Mouse (Mus musculus) hindbrain, embryonic 12.5 days (tissue): ENCODE measurements around the gene Cntnap2. TPM values are rescaled to one million over a fixed set of nuclear protein-coding genes. Genes with fewer than 3 reads are reported as not detected.

Experiments
- ATAC-seq: fragments of 200-750 bp; cut with Nextera tagmentation; 2 replicates; pipeline ENCODE4 v1.8.0; 2017; ENCODE audit warnings: moderate TSS enrichment; ENCODE audit not compliant: low FRiP score
- H3K27ac ChIP-seq: fragments of 300-500 bp; sonication (generic); 2 replicates; pipeline ENCODE4 v1.5.1; 2016; ENCODE audit warnings: mild to moderate bottlenecking
- H3K27me3 ChIP-seq: fragments of 300-500 bp; sonication (generic); 2 replicates; pipeline ENCODE4 v1.6.1; 2016; ENCODE audit warnings: mild to moderate bottlenecking
- H3K36me3 ChIP-seq: fragments of 300-500 bp; sonication (generic); 2 replicates; pipeline ENCODE4 v1.6.1; 2016; ENCODE audit warnings: mild to moderate bottlenecking
- H3K4me1 ChIP-seq: fragments of 300-500 bp; sonication (generic); 2 replicates; pipeline ENCODE4 v1.6.1; 2016
- H3K4me2 ChIP-seq: fragments of 300-500 bp; sonication (generic); replicated peaks from 2 replicates; pipeline ENCODE4 v1.6.1; 2016; ENCODE audit warnings: mild to moderate bottlenecking
- H3K4me3 ChIP-seq: fragments of 300-500 bp; sonication (generic); 2 replicates; pipeline ENCODE4 v1.5.1; 2016; ENCODE audit warnings: mild to moderate bottlenecking
- H3K9ac ChIP-seq: fragments of 300-500 bp; sonication (generic); 2 replicates; pipeline ENCODE4 v1.6.1; 2016; ENCODE audit warnings: mild to moderate bottlenecking, moderate library complexity
- H3K9me3 ChIP-seq: fragments of 300-500 bp; sonication (generic); replicated peaks from 2 replicates; pipeline ENCODE4 v1.6.1; 2016; ENCODE audit warnings: mild to moderate bottlenecking
- WGBS: fragments of 180-500 bp; shearing (Covaris S2); methylation state at CpG from one replicate; pipeline ENCODE4 v1.1.7; 2016; 5-methylcytosine and 5-hydroxymethylcytosine counted together
- polyA plus RNA-seq: library from polyadenylated mRNA; unstranded; fragments of >200 nt; fragmentation: Nextera tagmentation; extraction: Ambion mirVana; gene quantifications from 2 replicates; pipeline ENCODE4 v1.2.1, GENCODE M21; 2016

The Cntnap2 gene
- polyA plus RNA-seq, 1 experiment from 2014 or later: 25.7 TPM

- no peaks in the 10 kb centered on the region for H3K4me1 ChIP-seq
- H3K4me2 ChIP-seq: no peak overlapping the region
- no peak for ATAC-seq
- 29% methylated on average over 1 of the region's 1 CpGs for WGBS
- H3K9ac ChIP-seq: no peak overlapping the region
- no peaks in the 10 kb centered on the region for H3K27me3 ChIP-seq
- no peaks in the 10 kb centered on the region for H3K36me3 ChIP-seq
- no peaks in the 10 kb centered on the region for H3K9me3 ChIP-seq
- H3K4me3 ChIP-seq: no peak overlapping the region
- H3K27ac ChIP-seq: no peak overlapping the region
Observed at GRCm38 (mm10) chr6:45366442-45366841, 307.3 kb downstream of the Cntnap2 start.

GRCm38 (mm10) chr6:45381126-45381525 is 322.0 kb downstream of the Cntnap2 start:
- Histone ChIP-seq H3K27ac (no peak overlapping the region), H3K9me3 (no peaks in the 10 kb centered on the region), H3K36me3 (no peaks in the 10 kb centered on the region), H3K4me3 (no peak overlapping the region), H3K4me1 (no peaks in the 10 kb centered on the region), H3K4me2 (no peak overlapping the region), H3K27me3 (no peaks in the 10 kb centered on the region), H3K9ac (no peak overlapping the region)
- whole genome bisulfite sequencing: 42% methylated on average over 7 of the region's 7 CpGs
- no peak for ATAC-seq

GRCm38 (mm10) chr6:45389034-45389433 is 329.9 kb downstream of the Cntnap2 start:
- WGBS: 48% methylated on average over 1 of the region's 1 CpGs

GRCm38 (mm10) chr6:45413629-45414028 is 354.5 kb downstream of the Cntnap2 start:
- Histone ChIP-seq H3K27me3 (no peaks in the 10 kb centered on the region), H3K4me1 (no peaks in the 10 kb centered on the region), H3K9ac (no peak overlapping the region), H3K4me3 (no peak overlapping the region), H3K36me3 (no peaks in the 10 kb centered on the region), H3K27ac (no peak overlapping the region), H3K9me3 (no peaks in the 10 kb centered on the region), H3K4me2 (no peak overlapping the region)
- ATAC-seq: no peak
- WGBS: 83% methylated on average over 2 of the region's 2 CpGs

More at GRCm38 (mm10) chr6:45389034-45389433, 329.9 kb downstream of the Cntnap2 start:
- H3K4me1 ChIP-seq: no peaks in the 10 kb centered on the region
- no peaks in the 10 kb centered on the region for H3K9me3 ChIP-seq
- no peak overlapping the region for H3K9ac ChIP-seq
- no peak overlapping the region for H3K27ac ChIP-seq
- H3K27me3 ChIP-seq: no peaks in the 10 kb centered on the region
- H3K36me3 ChIP-seq: no peaks in the 10 kb centered on the region
- no peak overlapping the region for H3K4me2 ChIP-seq
- no peak overlapping the region for H3K4me3 ChIP-seq
- ATAC-seq: no peak

- no peak overlapping the region for H3K4me3 ChIP-seq
- H3K27me3 ChIP-seq: no peaks in the 10 kb centered on the region
- no peak overlapping the region for H3K4me2 ChIP-seq
- H3K36me3 ChIP-seq: no peaks in the 10 kb centered on the region
- no peak for ATAC-seq
- H3K9me3 ChIP-seq: no peaks in the 10 kb centered on the region
- H3K9ac ChIP-seq: no peak overlapping the region
- no peaks in the 10 kb centered on the region for H3K4me1 ChIP-seq
- WGBS: 89% methylated on average over 1 of the region's 1 CpGs
- H3K27ac ChIP-seq: no peak overlapping the region
Observed at GRCm38 (mm10) chr6:45455424-45455823, 396.3 kb downstream of the Cntnap2 start.

GRCm38 (mm10) chr6:45518221-45518620 is 459.1 kb downstream of the Cntnap2 start:
- no peak for ATAC-seq
- H3K27me3 ChIP-seq: no peaks in the 10 kb centered on the region
- H3K9ac ChIP-seq: no peak overlapping the region
- H3K4me3 ChIP-seq: no peak overlapping the region
- WGBS: 76% methylated on average over 3 of the region's 3 CpGs
- H3K4me1 ChIP-seq: no peaks in the 10 kb centered on the region
- H3K36me3 ChIP-seq: no peaks in the 10 kb centered on the region
- no peaks in the 10 kb centered on the region for H3K9me3 ChIP-seq
- no peak overlapping the region for H3K4me2 ChIP-seq
- H3K27ac ChIP-seq: no peak overlapping the region

- Histone ChIP-seq H3K27ac (no peak overlapping the region), H3K27me3 (no peaks in the 10 kb centered on the region), H3K4me1 (no peaks in the 10 kb centered on the region; the same call in 1 of the 2 replicates), H3K9me3 (no peaks in the 10 kb centered on the region), H3K36me3 (no peaks in the 10 kb centered on the region), H3K9ac (no peak overlapping the region), H3K4me3 (no peak overlapping the region), H3K4me2 (no peak overlapping the region)
- no peak for ATAC-seq
- WGBS: 61% methylated on average over 2 of the region's 2 CpGs
Observed at GRCm38 (mm10) chr6:45536999-45537398, 477.8 kb downstream of the Cntnap2 start.

GRCm38 (mm10) chr6:45544319-45544875 is 485.2 kb downstream of the Cntnap2 start:
- Histone ChIP-seq H3K27ac (0 out of 2 replicates have a peak overlapping the region, but pooled peaks have one; percentile 17), H3K9ac (no peak overlapping the region), H3K4me1 (0 out of 2 replicates have a peak, but pooled peaks cover 7% of the 10 kb centered on the region), H3K9me3 (no peaks in the 10 kb centered on the region), H3K27me3 (no peaks in the 10 kb centered on the region), H3K36me3 (no peaks in the 10 kb centered on the region), H3K4me2 (no peak overlapping the region), H3K4me3 (no peak overlapping the region)
- peak; percentile 86 for ATAC-seq
- WGBS: 34% methylated on average over 7 of the region's 7 CpGs

GRCm38 (mm10) chr6:45559724-45560123 is 500.6 kb downstream of the Cntnap2 start:
- Histone ChIP-seq H3K27ac (no peak overlapping the region), H3K36me3 (no peaks in the 10 kb centered on the region), H3K4me1 (no peaks in the 10 kb centered on the region), H3K4me3 (no peak overlapping the region), H3K9me3 (no peaks in the 10 kb centered on the region), H3K9ac (no peak overlapping the region), H3K4me2 (no peak overlapping the region), H3K27me3 (no peaks in the 10 kb centered on the region)
- 69% methylated on average over 1 of the region's 1 CpGs for WGBS
- ATAC-seq: no peak

- no peak for ATAC-seq
- Histone ChIP-seq H3K9me3 (no peaks in the 10 kb centered on the region), H3K4me2 (no peak overlapping the region), H3K36me3 (no peaks in the 10 kb centered on the region), H3K4me1 (no peaks in the 10 kb centered on the region), H3K4me3 (no peak overlapping the region), H3K27ac (no peak overlapping the region), H3K27me3 (no peaks in the 10 kb centered on the region), H3K9ac (no peak overlapping the region)
- WGBS: 81% methylated on average over 6 of the region's 6 CpGs
Observed at GRCm38 (mm10) chr6:45584467-45585094, 525.4 kb downstream of the Cntnap2 start.

- ATAC-seq: no peak
- H3K9me3 ChIP-seq: no peaks in the 10 kb centered on the region
- no peak overlapping the region for H3K4me3 ChIP-seq
- H3K4me1 ChIP-seq: no peaks in the 10 kb centered on the region
- no peak overlapping the region for H3K4me2 ChIP-seq
- no peaks in the 10 kb centered on the region for H3K27me3 ChIP-seq
- no peak overlapping the region for H3K9ac ChIP-seq
- no peaks in the 10 kb centered on the region for H3K36me3 ChIP-seq
- no peak overlapping the region for H3K27ac ChIP-seq
Observed at GRCm38 (mm10) chr6:45589084-45589483, 529.9 kb downstream of the Cntnap2 start.

GRCm38 (mm10) chr6:45647017-45647416 is 587.9 kb downstream of the Cntnap2 start:
- no peak overlapping the region for H3K4me3 ChIP-seq
- H3K9me3 ChIP-seq: no peaks in the 10 kb centered on the region
- ATAC-seq: no peak
- H3K27ac ChIP-seq: no peak overlapping the region
- no peaks in the 10 kb centered on the region for H3K27me3 ChIP-seq
- H3K36me3 ChIP-seq: no peaks in the 10 kb centered on the region
- H3K9ac ChIP-seq: no peak overlapping the region
- H3K4me2 ChIP-seq: no peak overlapping the region
- no peaks in the 10 kb centered on the region for H3K4me1 ChIP-seq

- Histone ChIP-seq H3K9ac (no peak overlapping the region), H3K36me3 (no peaks in the 10 kb centered on the region)
- WGBS: 89% methylated on average over 2 of the region's 2 CpGs
Observed at GRCm38 (mm10) chr6:45648419-45648818, 589.3 kb downstream of the Cntnap2 start.

More at GRCm38 (mm10) chr6:45648419-45648818, 589.3 kb downstream of the Cntnap2 start:
- no peaks in the 10 kb centered on the region for H3K9me3 ChIP-seq
- no peaks in the 10 kb centered on the region for H3K27me3 ChIP-seq
- H3K4me3 ChIP-seq: no peak overlapping the region
- H3K4me1 ChIP-seq: no peaks in the 10 kb centered on the region
- ATAC-seq: no peak
- no peak overlapping the region for H3K4me2 ChIP-seq
- H3K27ac ChIP-seq: no peak overlapping the region
